Mouse (Mus musculus) lung, adult 2 months (tissue): ENCODE measurements around the gene Olfr1195. TPM values are rescaled to one million over a fixed set of nuclear protein-coding genes. Genes with fewer than 3 reads are reported as not detected.
"Not testable (repeated sequence)": the region's sequence is repeated elsewhere in the genome, so short reads cannot be mapped to it uniquely, and the experiment has no call there.

ENCODE experiments used
- DNase-seq: peaks from one replicate; pipeline ENCODE4 v3.0.0; 2022
- H3K4me1 ChIP-seq: fragments of 200-500 bp; 2 replicates; pipeline ENCODE4 v1.6.1; 2011; ENCODE audit warnings: low read length; ENCODE audit not compliant: control insufficient read depth, insufficient read depth
- H3K4me3 ChIP-seq: fragments of 200-500 bp; replicated peaks from 2 replicates; pipeline ENCODE3; 2011; ENCODE audit warnings: low read depth, mild to moderate bottlenecking, control low read depth, low read length; ENCODE audit errors: extremely low read depth
- CTCF ChIP-seq: fragments of 200-500 bp; IDR thresholded peaks from 2 replicates; pipeline ENCODE4 v1.5.1; 2011; ENCODE audit warnings: mild to moderate bottlenecking, low read length, control low read depth; ENCODE audit not compliant: insufficient read depth
- POLR2A ChIP-seq: fragments of 200-500 bp; IDR thresholded peaks from 2 replicates; pipeline ENCODE4 v1.6.1; 2011; ENCODE audit warnings: low read depth, mild to moderate bottlenecking, control low read depth, low read length, borderline replicate concordance; ENCODE audit errors: extremely low read depth
- WGBS: fragments of 180-500 bp; shearing (Covaris S2); methylation state at CpG from one replicate; pipeline ENCODE4 v1.1.7; 2018; 5-methylcytosine and 5-hydroxymethylcytosine counted together
- polyA plus RNA-seq: library from polyadenylated mRNA; depleted of rRNA; stranded (reverse); fragments of >200 nt; gene quantifications from 2 replicates; pipeline ENCODE4 v1.2.3, GENCODE M21; 2012; rRNA removed

The Olfr1195 gene
- not detected in 2 replicates for polyA plus RNA-seq

- TF ChIP-seq CTCF (no peak), POLR2A (no peak)
- no peak within 1 kb of the TSS for H3K4me3 ChIP-seq
- H3K4me1 ChIP-seq: no peaks in the 10 kb centered on the region
- DNase-seq: no peak
Observed at GRCm38 (mm10) chr2:88689087-88689486, at the start of gene Olfr1195. TSS of gene Olfr1195 (minus strand) at chr2:88689187.

GRCm38 (mm10) chr2:88732266-88732665, 43.3 kb upstream of the Olfr1195 start, which contains the start of gene Olfr1197:
TSS of gene Olfr1197 (minus strand) at chr2:88732366.
- no peaks in the 10 kb centered on the region for H3K4me1 ChIP-seq

GRCm38 (mm10) chr2:88704497-88704896, 15.5 kb upstream of the Olfr1195 start, which contains the start of gene Olfr1196:
TSS of gene Olfr1196 (minus strand) at chr2:88704597.
- TF ChIP-seq POLR2A (no peak), CTCF (no peak)
- 80% methylated on average over 2 of the region's 2 CpGs for WGBS
- no peak for DNase-seq
- no peaks in the 10 kb centered on the region for H3K4me1 ChIP-seq
- H3K4me3 ChIP-seq: no peak within 1 kb of the TSS

More at GRCm38 (mm10) chr2:88732266-88732665, 43.3 kb upstream of the Olfr1195 start, which contains the start of gene Olfr1197:
- 76% methylated on average over 1 of the region's 1 CpGs for WGBS
- no peak for TF ChIP-seq POLR2A
- TF ChIP-seq CTCF: no peak
- H3K4me3 ChIP-seq: no peak within 1 kb of the TSS
- DNase-seq: no peak

- not testable (repeated sequence) for H3K4me3 ChIP-seq, DNase-seq
Observed at GRCm38 (mm10) chr2:88675328-88675727, 13.7 kb downstream of the Olfr1195 start, which contains the start of gene Olfr1193. TSS of gene Olfr1193 (plus strand) at chr2:88675628.

GRCm38 (mm10) chr2:88648209-88648608, 40.8 kb downstream of the Olfr1195 start, which contains the start of gene Olfr1192-ps1:
TSS of gene Olfr1192-ps1 (plus strand) at chr2:88648509.
- H3K4me3 ChIP-seq: no peak within 1 kb of the TSS
- H3K4me1 ChIP-seq: no peaks in the 10 kb centered on the region
- TF ChIP-seq POLR2A (no peak), CTCF (no peak)
- no peak for DNase-seq
- 24% methylated on average over 1 of the region's 1 CpGs for WGBS

More at GRCm38 (mm10) chr2:88675328-88675727, 13.7 kb downstream of the Olfr1195 start, which contains the start of gene Olfr1193:
- not testable (repeated sequence) for H3K4me1 ChIP-seq

GRCm38 (mm10) chr2:88640242-88640641, 48.7 kb downstream of the Olfr1195 start, which contains the start of gene Olfr1191-ps1:
TSS of gene Olfr1191-ps1 (plus strand) at chr2:88640542.
- not testable (repeated sequence) for H3K4me1 ChIP-seq, H3K4me3 ChIP-seq, DNase-seq
- WGBS: 77% methylated on average over 1 of the region's 1 CpGs

Other genes with a start within 250 kb of the Olfr1195 start
- gene Gm13757, start 240.1 kb downstream of the Olfr1195 start, polyA plus RNA-seq: not detected in 2 replicates
- gene Olfr1183, start 234.3 kb downstream of the Olfr1195 start, polyA plus RNA-seq: not detected in 2 replicates
- not detected in 2 replicates for gene Olfr1184, start 205.6 kb downstream of the Olfr1195 start, polyA plus RNA-seq
- not detected in 2 replicates for gene Olfr1185-ps1, start 195.9 kb downstream of the Olfr1195 start, polyA plus RNA-seq
- not detected in 2 replicates for gene Olfr1186, start 170.6 kb downstream of the Olfr1195 start, polyA plus RNA-seq
- not detected in 2 replicates for gene Olfr1188, start 132.3 kb downstream of the Olfr1195 start, polyA plus RNA-seq
- not detected in 2 replicates for gene Olfr1189, start 102.7 kb downstream of the Olfr1195 start, polyA plus RNA-seq
- not detected in 2 replicates for gene Olfr1191-ps1, start 48.6 kb downstream of the Olfr1195 start, polyA plus RNA-seq
- not detected in 2 replicates for gene Olfr1192-ps1, start 40.7 kb downstream of the Olfr1195 start, polyA plus RNA-seq
- gene Olfr1193, start 13.6 kb downstream of the Olfr1195 start, polyA plus RNA-seq: not detected in 2 replicates
- gene Olfr1196, start 15.4 kb upstream of the Olfr1195 start, polyA plus RNA-seq: not detected in 2 replicates
- not detected in 2 replicates for gene Olfr1197, start 43.2 kb upstream of the Olfr1195 start, polyA plus RNA-seq
- not detected in 2 replicates for gene Olfr1198, start 62.2 kb upstream of the Olfr1195 start, polyA plus RNA-seq
- not detected in 2 replicates for gene Olfr1199, start 71.3 kb upstream of the Olfr1195 start, polyA plus RNA-seq
- gene Olfr1200, start 81.3 kb upstream of the Olfr1195 start, polyA plus RNA-seq: not detected in 2 replicates
- gene Olfr1201, start 103.8 kb upstream of the Olfr1195 start, polyA plus RNA-seq: not detected in 2 replicates
- not detected in 2 replicates for gene Olfr1202, start 125.3 kb upstream of the Olfr1195 start, polyA plus RNA-seq
- gene Olfr1205, start 140.6 kb upstream of the Olfr1195 start, polyA plus RNA-seq: not detected in 2 replicates
- not detected in 2 replicates for gene Olfr1204, start 160.1 kb upstream of the Olfr1195 start, polyA plus RNA-seq
- not detected in 2 replicates for gene Olfr1206, start 174.0 kb upstream of the Olfr1195 start, polyA plus RNA-seq
- gene Olfr1208, start 213.1 kb upstream of the Olfr1195 start, polyA plus RNA-seq: not detected in 2 replicates
- gene Olfr1209, start 226.0 kb upstream of the Olfr1195 start, polyA plus RNA-seq: not detected in 2 replicates
- not detected in 2 replicates for gene Olfr1211, start 248.9 kb upstream of the Olfr1195 start, polyA plus RNA-seq